Mouse (Mus musculus): ENCODE measurements around the gene Clec4e.

GRCm38 (mm10) chr6:123244201-123244600, 45.5 kb downstream of the Clec4e start:
- no peak for TF ChIP-seq POLR2A (IDR thresholded peaks at IDR 0.05; ENCODE audit: insufficient read depth, low read depth, low read length)
- no peak for TF ChIP-seq CTCF (IDR thresholded peaks at IDR 0.05)
- TF ChIP-seq EP300 (IDR thresholded peaks at IDR 0.05; ENCODE audit: insufficient read depth, low read depth, low read length): no peak

Data from heart, adult 2 months (tissue).